In the genomic region with DNA sequence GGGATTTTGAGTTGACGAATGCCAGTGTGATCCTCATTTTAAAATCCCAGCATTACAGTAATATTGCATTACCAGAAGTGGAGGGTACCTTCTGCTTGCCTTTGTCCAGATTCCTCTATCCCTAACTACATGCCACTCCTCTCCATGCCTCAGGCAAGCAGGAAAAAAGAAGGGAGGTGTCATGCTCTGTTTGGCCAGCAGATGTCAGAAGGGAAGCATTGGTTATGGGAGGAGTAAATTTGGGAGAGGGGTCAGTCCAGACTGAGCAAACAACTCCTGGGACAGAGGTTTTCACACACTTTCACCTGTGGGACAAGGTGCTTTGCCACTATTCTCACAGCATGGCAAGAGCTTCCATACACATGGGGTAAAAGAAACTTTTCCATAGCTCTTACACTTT, we compare ENCODE assay signal across 18 mouse cellular contexts. TPM values are rescaled to one million over a fixed set of nuclear protein-coding genes. Genes with fewer than 3 reads are reported as not detected.
DNase-seq lines count a peak whose midpoint lies in the region; ATAC-seq and TF ChIP-seq lines count a peak whose summit lies in the region.
"Not testable (repeated sequence)": the region's sequence is repeated elsewhere in the genome, so short reads cannot be mapped to it uniquely, and the experiment has no call there.
"Had no signal": no experiment of that assay in that cellular context is flagged by ENCODE, and none has a peak within 500 bp of the region (broad histone marks: within the 10 kb centered on the region; RNA-seq: fewer than 3 reads in every experiment).

No protein-coding gene starts in this region.

- ATAC-seq in Patski; forebrain, embryonic 14.5 days; hindbrain, postnatal 0 days; lung, postnatal 0 days; neural tube, embryonic 11.5 days (ENCODE audit: insufficient read depth, low FRiP score, low TSS enrichment): not testable (repeated sequence)

- peaks cover 30% of the 10 kb centered on the region for H3K27me3 ChIP-seq in Patski
- not testable (repeated sequence) for H3K27me3 ChIP-seq in forebrain, embryonic 14.5 days (replicated peaks; ENCODE audit: control insufficient read depth, insufficient read depth, low read length); hindbrain, postnatal 0 days (ENCODE audit: insufficient read depth, low read length); lung, postnatal 0 days (replicated peaks; ENCODE audit: insufficient read depth, low read length); neural tube, embryonic 11.5 days (ENCODE audit: control insufficient read depth, insufficient read depth, low read length); thymus, adult 2 months (ENCODE audit: control insufficient read depth, insufficient read depth, low read length)

- H3K9ac ChIP-seq in forebrain, embryonic 14.5 days (ENCODE audit: low read length); hindbrain, postnatal 0 days (replicated peaks; ENCODE audit: low read length); lung, postnatal 0 days (replicated peaks; ENCODE audit: low read depth); neural tube, embryonic 11.5 days (ENCODE audit: low read length): not testable (repeated sequence)

- DNase-seq in Patski (ENCODE audit: low read depth, low spot score); hindbrain, postnatal 0 days (ENCODE audit: low spot score): not testable (repeated sequence)
- DNase-seq in adrenal gland, postnatal 36 days, result peak; percentile 52 to 53
- peak; percentile 19 for DNase-seq in forebrain, embryonic 14.5 days (ENCODE audit: low spot score)
- peak; percentile 32 to 43 for DNase-seq in layer of hippocampus, postnatal 10 days (ENCODE audit: low spot score in 2 of 2)
- peak; percentile 19 for DNase-seq in lung, postnatal 0 days (ENCODE audit: low spot score)
- peak; percentile 20 for DNase-seq in neural tube, embryonic 11.5 days (ENCODE audit: low spot score)
- peak; percentile 2 for DNase-seq in thymus, adult 2 months

- H3K9me3 ChIP-seq in forebrain, embryonic 14.5 days (replicated peaks; ENCODE audit: control insufficient read depth, low read length); hindbrain, postnatal 0 days (ENCODE audit: low read length); lung, postnatal 0 days (ENCODE audit: low read length); neural tube, embryonic 11.5 days (ENCODE audit: control insufficient read depth, low read length): not testable (repeated sequence)

- 42% methylated on average over 1 of the region's 1 CpGs for WGBS in forebrain, embryonic 14.5 days
- 40% methylated on average over 1 of the region's 1 CpGs for WGBS in hindbrain, postnatal 0 days
- 34% methylated on average over 1 of the region's 1 CpGs for WGBS in lung, postnatal 0 days
- 34% methylated on average over 1 of the region's 1 CpGs for WGBS in neural tube, embryonic 11.5 days
- 58% methylated on average over 1 of the region's 1 CpGs for WGBS in thymus, adult 2 months

- H3K4me3 ChIP-seq in forebrain, embryonic 14.5 days (ENCODE audit: low read depth, low read length); hindbrain, postnatal 0 days (ENCODE audit: low read length); lung, postnatal 0 days (ENCODE audit: low read depth, low read length); neural tube, embryonic 11.5 days (ENCODE audit: low read depth, low read length); thymus, adult 2 months (ENCODE audit: control insufficient read depth, insufficient read depth, low read length): not testable (repeated sequence)

- H3K36me3 ChIP-seq in forebrain, embryonic 14.5 days (ENCODE audit: control insufficient read depth, insufficient read depth, low read length); hindbrain, postnatal 0 days (ENCODE audit: insufficient read depth, low read length); lung, postnatal 0 days (ENCODE audit: insufficient read depth, low read length); neural tube, embryonic 11.5 days (ENCODE audit: control insufficient read depth, insufficient read depth, low read length); thymus, adult 2 months (ENCODE audit: control insufficient read depth, insufficient read depth, low read length): not testable (repeated sequence)

- H3K27ac ChIP-seq in forebrain, embryonic 14.5 days (ENCODE audit: low read depth, low read length); hindbrain, postnatal 0 days; lung, postnatal 0 days (ENCODE audit: low read length); neural tube, embryonic 11.5 days (ENCODE audit: low read depth, low read length); thymus, adult 2 months (ENCODE audit: control insufficient read depth, insufficient read depth, low read length): not testable (repeated sequence)

- TF ChIP-seq CTCF in Patski (IDR thresholded peaks at IDR 0.05), result peak; percentile 44
- TF ChIP-seq CTCF in hindbrain, postnatal 0 days (IDR thresholded peaks at IDR 0.05; ENCODE audit: low read depth), result peak; percentile 69
- TF ChIP-seq CTCF in lung, postnatal 0 days (IDR thresholded peaks at IDR 0.05), result peak; percentile 70
- TF ChIP-seq CTCF in thymus, adult 2 months (IDR thresholded peaks at IDR 0.05; ENCODE audit: borderline replicate concordance, control insufficient read depth, extremely low read depth, insufficient read depth, low read length, poor library complexity), result not testable (repeated sequence)

- not testable (repeated sequence) for H3K4me1 ChIP-seq in forebrain, embryonic 14.5 days (ENCODE audit: control insufficient read depth, insufficient read depth, low read length); hindbrain, postnatal 0 days (ENCODE audit: insufficient read depth, low read length); lung, postnatal 0 days (ENCODE audit: insufficient read depth, low read depth, low read length); neural tube, embryonic 11.5 days (ENCODE audit: control insufficient read depth, insufficient read depth, low read length); thymus, adult 2 months (replicated peaks; ENCODE audit: control insufficient read depth, insufficient read depth, low read length)

- in situ Hi-C loops in Patski (cut with MboI; ENCODE audit: low pct_unique_long_range_greater_than_20kb), result not testable (repeated sequence)

- not testable (repeated sequence) for H3K4me2 ChIP-seq in forebrain, embryonic 14.5 days (ENCODE audit: low read length); hindbrain, postnatal 0 days (ENCODE audit: low read depth, low read length); lung, postnatal 0 days (replicated peaks; ENCODE audit: low read depth, low read length); neural tube, embryonic 11.5 days (ENCODE audit: low read depth)

- TF ChIP-seq EP300 in lung, postnatal 0 days (IDR thresholded peaks at IDR 0.05), result not testable (repeated sequence)

- TF ChIP-seq POLR2A in thymus, adult 2 months (IDR thresholded peaks at IDR 0.05; ENCODE audit: control insufficient read depth, extremely low read depth, insufficient read depth, low read length, poor library complexity), result not testable (repeated sequence)

- CTCF ChIA-PET in Patski (lab: Charles Lee), result not testable (repeated sequence)

- POLR2A ChIA-PET in Patski (lab: Charles Lee), result not testable (repeated sequence)

RNA-seq across cellular contexts. Expression of a gene that starts 4.8 kb away (rescaled TPM):
- polyA plus RNA-seq in Patski (2021), result not detected
- total RNA-seq in adrenal gland, postnatal 36 days (2021), result not detected
- polyA plus RNA-seq in forebrain, embryonic 14.5 days (2014; fragmentation: Nextera tagmentation; extraction: Ambion mirVana), result not detected in 2 replicates
- total RNA-seq in hindbrain, postnatal 0 days (2014; rRNA removed), result not detected in 2 replicates
- not detected in 2 replicates for polyA plus RNA-seq in hindbrain, postnatal 0 days (2015; fragmentation: Nextera tagmentation; extraction: Ambion mirVana)
- not detected for total RNA-seq in layer of hippocampus, postnatal 10 days (2021)
- polyA plus RNA-seq in lung, postnatal 0 days (2015; fragmentation: Nextera tagmentation; extraction: Ambion mirVana), result not detected in 2 replicates
- polyA plus RNA-seq in neural tube, embryonic 11.5 days (2014; fragmentation: Nextera tagmentation; extraction: Ambion mirVana), result not detected in 2 replicates
- polyA plus RNA-seq in thymus, adult 2 months (2012; rRNA removed), result not detected in 2 replicates
- total RNA-seq: gastrocnemius, postnatal 10 days; left cerebral cortex, postnatal 10 days; neutrophil, adult 5-6 weeks had no signal
- polyA plus RNA-seq: embryonic facial prominence, embryonic 12.5 days; forebrain, embryonic 13.5 days; heart, embryonic 13.5 days; large intestine, adult 2 months; midbrain, embryonic 16.5 days had no signal

RNA-seq across cellular contexts. Expression of a gene that starts 15.6 kb away (rescaled TPM):
- polyA plus RNA-seq in Patski (2021), result not detected
- not detected for total RNA-seq in adrenal gland, postnatal 36 days (2021)
- not detected in 2 replicates for polyA plus RNA-seq in forebrain, embryonic 14.5 days (2014; fragmentation: Nextera tagmentation; extraction: Ambion mirVana)
- total RNA-seq in hindbrain, postnatal 0 days (2014; rRNA removed), result not detected in 2 replicates
- polyA plus RNA-seq in hindbrain, postnatal 0 days (2015; fragmentation: Nextera tagmentation; extraction: Ambion mirVana), result not detected in 2 replicates
- total RNA-seq in layer of hippocampus, postnatal 10 days (2021), result not detected
- not detected in 2 replicates for polyA plus RNA-seq in lung, postnatal 0 days (2015; fragmentation: Nextera tagmentation; extraction: Ambion mirVana)
- 0.95 and 0.97 TPM in 2 replicates for polyA plus RNA-seq in neural tube, embryonic 11.5 days (2014; fragmentation: Nextera tagmentation; extraction: Ambion mirVana)
- 0.08 TPM in 1 of 2 replicates, not detected in the other for polyA plus RNA-seq in thymus, adult 2 months (2012; rRNA removed)
- total RNA-seq: adrenal gland, postnatal 4 days; gastrocnemius, postnatal 10 days; left cerebral cortex, postnatal 10 days; neutrophil, adult 5-6 weeks had no signal
- polyA plus RNA-seq: forebrain, embryonic 13.5 days; midbrain, embryonic 16.5 days had no signal

RNA-seq across cellular contexts. Expression of a gene that starts 18.3 kb away (rescaled TPM):
- not detected for polyA plus RNA-seq in Patski (2021)
- not detected for total RNA-seq in adrenal gland, postnatal 36 days (2021)
- polyA plus RNA-seq in forebrain, embryonic 14.5 days (2014; fragmentation: Nextera tagmentation; extraction: Ambion mirVana), result not detected in 2 replicates
- not detected in 2 replicates for total RNA-seq in hindbrain, postnatal 0 days (2014; rRNA removed)
- polyA plus RNA-seq in hindbrain, postnatal 0 days (2015; fragmentation: Nextera tagmentation; extraction: Ambion mirVana), result not detected in 2 replicates
- total RNA-seq in layer of hippocampus, postnatal 10 days (2021), result not detected
- polyA plus RNA-seq in lung, postnatal 0 days (2015; fragmentation: Nextera tagmentation; extraction: Ambion mirVana), result not detected in 2 replicates
- polyA plus RNA-seq in neural tube, embryonic 11.5 days (2014; fragmentation: Nextera tagmentation; extraction: Ambion mirVana), result not detected in 2 replicates
- not detected in 2 replicates for polyA plus RNA-seq in thymus, adult 2 months (2012; rRNA removed)
- total RNA-seq: adrenal gland, postnatal 4 days; gastrocnemius, postnatal 10 days; left cerebral cortex, postnatal 10 days had no signal
- polyA plus RNA-seq: embryonic facial prominence, embryonic 12.5 days; forebrain, embryonic 13.5 days; heart, embryonic 13.5 days; large intestine, adult 2 months; liver, embryonic 16.5 days; midbrain, embryonic 16.5 days had no signal
